Mouse (Mus musculus) cerebellum, postnatal 36 days (tissue): Measurements from ENCODE around the gene Pex12.
"Not testable (repeated sequence)": the region's sequence is repeated elsewhere in the genome, so short reads cannot be mapped to it uniquely, and the experiment has no call there.

Experiments
- DNase-seq, 2 experiments: peaks; one replicate each; pipeline ENCODE4 v3.0.0; 2021 to 2022; ENCODE audit warnings: mixed read lengths in 2 of 2

The Pex12 gene

GRCm38 (mm10) chr11:83286566-83286965 lies 15.8 kb downstream of the Pex12 start, which contains the start of gene Slfn14:
TSS of gene Slfn14 (minus strand) at chr11:83286726.
- DNase-seq = no peak

- no peak for DNase-seq
Measured at GRCm38 (mm10) chr11:83285627-83286026, 16.8 kb downstream of the Pex12 start.

- DNase-seq = no peak
Measured at GRCm38 (mm10) chr11:83282084-83282483, 20.3 kb downstream of the Pex12 start.

DNA sequence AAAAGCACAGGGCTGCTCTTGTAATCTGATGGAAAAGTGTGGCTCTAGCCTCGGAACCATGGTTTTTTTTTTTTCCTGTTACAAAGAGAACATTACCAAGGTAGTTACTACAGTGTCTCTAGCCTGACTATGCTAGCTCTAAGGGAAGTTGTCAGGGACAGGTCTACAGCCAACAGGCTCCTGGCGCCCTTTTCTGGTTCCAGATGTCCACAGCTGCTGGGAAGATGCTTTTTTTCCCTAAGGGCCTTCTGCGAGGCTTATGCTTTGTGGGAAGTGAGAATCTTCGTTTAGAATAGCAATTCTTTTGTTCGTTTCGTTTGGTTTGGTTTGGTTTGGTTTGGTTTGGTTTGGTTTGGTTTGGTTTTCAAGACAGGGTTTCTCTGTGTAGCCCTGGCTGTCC lies 22.7 kb downstream of the Pex12 start:
- no peak for DNase-seq

GRCm38 (mm10) chr11:83279024-83279423 lies 23.4 kb downstream of the Pex12 start:
- no peak for DNase-seq

DNA sequence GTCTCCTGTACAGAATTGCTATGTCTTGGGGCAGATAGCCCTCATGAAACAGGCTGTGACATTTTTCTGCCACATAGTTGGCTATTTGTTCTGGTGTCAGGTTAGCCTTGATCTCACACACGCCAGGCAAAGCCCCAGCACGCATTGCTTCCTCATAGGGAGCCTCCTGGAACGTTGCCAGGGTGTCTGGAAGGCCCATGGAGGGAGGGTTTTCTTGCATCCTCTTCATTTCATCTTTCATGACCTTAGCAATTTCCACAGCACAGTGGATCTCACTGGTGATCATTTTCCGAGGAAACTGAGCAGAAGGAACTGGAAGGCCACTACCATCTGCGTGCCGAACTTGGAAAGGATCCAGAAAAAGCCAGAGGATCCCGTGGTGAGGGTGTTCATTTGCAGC lies 26.1 kb downstream of the Pex12 start:
- no peak for DNase-seq

DNA sequence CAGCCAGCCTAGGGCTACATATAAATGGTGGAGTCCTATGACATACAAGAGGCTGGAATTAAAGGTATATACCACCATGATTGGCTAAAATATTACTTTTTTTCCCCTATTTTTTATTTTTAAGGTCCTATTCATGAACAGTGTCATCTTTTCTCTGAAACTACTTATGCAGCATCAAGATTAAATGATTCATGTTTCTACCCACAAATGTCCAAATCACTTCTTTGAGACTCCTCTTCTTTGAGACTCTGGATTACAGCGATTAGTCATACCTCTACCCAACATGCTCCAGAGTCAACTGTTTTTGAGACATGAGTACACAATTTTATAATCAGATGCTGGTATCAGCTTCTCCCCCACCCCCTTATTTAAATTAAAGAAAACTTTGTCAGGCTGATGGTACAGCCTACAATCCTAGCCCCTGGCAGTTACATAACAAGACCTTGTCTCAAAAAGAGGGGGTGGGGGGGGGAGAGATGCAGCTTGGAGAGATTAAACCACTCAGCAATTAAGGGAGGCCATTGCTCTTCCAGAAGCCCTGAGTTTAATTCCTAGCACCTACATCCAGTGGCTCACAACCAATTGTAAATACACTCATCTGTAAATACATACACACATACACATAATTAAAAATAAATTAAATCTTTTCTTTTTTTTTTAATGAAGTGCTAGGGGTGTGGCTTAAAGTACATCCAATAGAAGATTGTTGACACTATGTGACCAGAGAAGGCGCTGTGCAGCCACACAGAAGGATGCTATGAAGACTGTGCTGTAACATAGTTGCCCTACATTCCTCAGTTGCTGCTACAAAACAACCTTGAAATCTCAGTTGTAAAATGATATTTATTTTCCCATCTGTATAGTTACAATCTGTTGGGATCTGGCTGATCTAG lies 30.2 kb downstream of the Pex12 start:
- DNase-seq = peak; percentile 21 to 22

DNA sequence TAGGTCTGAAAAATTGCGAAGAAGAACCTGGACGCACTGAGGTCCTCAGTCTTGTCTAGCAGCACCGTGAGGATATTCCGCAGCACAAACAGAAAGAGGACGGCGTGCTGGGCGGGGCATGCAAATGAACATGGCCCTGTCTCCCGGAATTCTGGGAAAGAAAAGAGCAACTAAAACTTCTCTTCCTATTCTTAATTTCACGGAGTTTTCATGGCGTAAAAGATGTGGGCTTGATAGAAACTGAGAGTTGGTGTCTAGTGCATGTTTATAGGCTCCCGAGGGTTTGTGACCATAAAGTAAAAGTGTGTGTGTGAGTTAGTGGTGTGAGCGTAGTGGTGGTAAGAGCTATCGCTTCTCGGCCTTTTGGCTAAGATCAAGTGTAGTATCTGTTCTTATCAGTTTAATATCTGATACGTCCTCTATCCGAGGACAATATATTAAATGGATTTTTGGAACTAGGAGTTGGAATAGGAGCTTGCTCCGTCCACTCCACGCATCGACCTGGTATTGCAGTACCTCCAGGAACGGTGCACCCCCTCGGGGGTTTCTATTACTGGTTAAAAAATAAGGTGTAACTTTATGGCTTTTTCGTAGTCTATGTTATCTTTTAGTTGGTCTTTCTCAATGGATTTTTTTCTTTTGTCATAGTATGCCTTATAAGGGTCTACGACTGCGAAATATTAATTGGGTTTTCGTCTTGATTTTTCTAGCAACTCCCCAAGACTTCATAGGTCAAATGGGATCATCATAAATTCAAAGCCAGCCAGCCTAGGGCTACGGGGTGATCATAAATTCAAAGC lies 31.0 kb downstream of the Pex12 start:
- DNase-seq = peak; percentile 79 to 87

DNA sequence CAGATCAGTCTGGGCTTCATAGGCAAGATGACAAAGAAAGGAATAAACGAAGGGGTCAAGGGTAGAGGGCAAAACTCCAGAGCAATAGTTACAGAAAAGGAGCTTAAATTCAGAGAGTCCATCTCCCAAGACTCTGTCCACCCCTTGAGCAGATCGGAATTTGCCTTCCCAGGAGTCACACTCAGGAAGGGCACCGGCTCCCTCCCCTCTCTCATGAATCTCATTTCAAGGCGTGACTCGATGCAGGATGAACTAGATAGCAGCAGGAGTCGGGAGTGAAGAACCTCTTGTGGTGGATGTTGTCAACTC lies 31.6 kb downstream of the Pex12 start:
- no peak for DNase-seq

DNA sequence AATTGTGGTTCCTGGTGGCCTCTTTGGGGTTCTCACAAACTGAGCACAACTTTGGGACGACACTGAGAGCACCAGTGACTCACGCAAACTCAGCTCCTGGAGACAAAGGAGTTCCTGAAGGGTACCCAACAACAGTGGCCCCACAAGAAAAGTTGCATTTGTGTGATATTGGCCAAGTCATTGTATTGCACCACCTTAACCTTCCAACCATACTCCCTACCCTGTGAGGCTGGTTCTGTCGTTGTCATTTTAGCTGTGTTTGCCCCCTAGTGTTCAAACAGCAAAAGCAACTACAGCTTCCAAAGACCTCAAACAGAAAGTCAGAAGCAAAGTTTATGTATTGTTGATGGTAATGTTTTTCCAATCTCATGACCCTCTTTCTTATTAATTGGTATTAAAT lies 39.2 kb downstream of the Pex12 start:
- no peak for DNase-seq

DNA sequence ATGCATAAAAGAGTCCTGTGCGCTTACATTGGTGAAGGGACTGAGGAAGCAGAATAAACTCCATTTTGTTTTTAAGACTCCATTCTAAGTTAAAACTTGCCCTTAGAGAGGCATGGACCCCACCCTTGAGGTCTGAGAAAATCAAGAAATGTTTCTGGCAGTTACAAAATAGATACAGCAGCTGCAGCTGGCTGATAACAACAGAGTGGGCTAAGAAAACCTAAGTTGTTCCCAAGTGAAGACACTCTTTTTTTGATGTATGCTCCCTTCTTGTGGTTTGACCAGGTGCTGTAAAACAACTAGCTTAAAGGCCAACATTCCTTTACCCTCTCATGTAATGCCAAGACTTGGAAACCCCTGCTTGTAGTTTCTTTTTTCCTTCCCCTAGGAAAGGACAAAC lies 39.7 kb downstream of the Pex12 start:
- no peak for DNase-seq

DNA sequence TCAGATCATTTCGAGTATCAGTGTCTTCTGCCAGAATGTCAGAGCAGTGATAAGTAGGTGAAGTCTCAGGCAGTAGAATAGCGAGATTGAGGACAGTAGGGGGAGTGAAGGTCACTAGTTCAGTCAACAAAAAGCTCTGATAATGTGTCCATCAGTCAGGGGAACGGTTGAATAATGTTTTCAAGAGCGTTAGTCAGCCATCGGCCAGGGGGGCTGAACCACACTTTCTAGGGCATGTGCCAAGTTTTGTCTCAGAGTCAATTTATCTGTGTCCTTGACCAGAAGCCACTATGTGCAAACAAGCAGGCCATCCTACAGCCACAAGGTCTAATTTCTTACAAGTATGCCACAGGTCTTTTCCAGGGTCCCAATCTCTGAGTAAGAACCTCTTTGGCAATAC lies 45.2 kb downstream of the Pex12 start:
- DNase-seq = not testable (repeated sequence)
